Comparison of ENCODE assay signal across 21 mouse cellular contexts in the genomic region with DNA sequence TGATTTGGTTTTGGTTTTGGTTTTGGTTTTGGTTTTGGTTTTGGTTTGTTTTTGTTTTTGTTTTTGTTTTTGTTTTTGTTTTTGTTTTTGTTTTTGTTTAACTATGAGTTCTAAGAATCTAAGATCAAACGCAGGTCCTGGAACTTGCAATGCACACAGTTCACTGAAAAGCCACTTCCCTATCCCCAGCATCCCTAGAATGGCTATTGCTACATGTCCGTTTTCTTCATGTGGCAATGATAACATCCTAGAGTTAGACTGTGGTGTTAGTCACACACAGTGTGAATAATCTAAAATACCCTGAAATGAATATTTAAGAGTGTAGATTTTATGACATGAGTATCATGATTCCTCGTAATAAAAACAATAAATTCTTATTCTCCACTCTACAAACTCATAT.
DNase-seq lines count a peak whose midpoint lies in the region; ATAC-seq lines count a peak whose summit lies in the region.
"Had no signal": no experiment of that assay in that cellular context is flagged by ENCODE, and none has a peak within 500 bp of the region (broad histone marks: within the 10 kb centered on the region; RNA-seq: fewer than 3 reads in every experiment).

No protein-coding gene starts in this region.

- H3K4me2 ChIP-seq in intestine, embryonic 16.5 days (ENCODE audit: low read depth, low read length): no peak overlapping the region

- H3K4me1 ChIP-seq in intestine, embryonic 16.5 days (ENCODE audit: control insufficient read depth, insufficient read depth, low read length): no peaks in the 10 kb centered on the region

- DNase-seq in urinary bladder, postnatal 4 days (ENCODE audit: low spot score in 2 of 2): no peak
- no peak for DNase-seq in embryo, embryonic 10.5 days (ENCODE audit: low spot score)
- DNase-seq: adrenal gland, adult 2 months; adrenal gland, adult 8-10 months; adrenal gland, postnatal 10 days; adrenal gland, postnatal 14 days; adrenal gland, postnatal 25 days; adrenal gland, postnatal 36 days; B cell, adult 2 months; cerebellum, adult 11 months; cerebellum, adult 11-12 months; cerebellum, adult 18-20 months had no signal

- no peaks in the 10 kb centered on the region for H3K27me3 ChIP-seq in intestine, embryonic 16.5 days (replicated peaks; ENCODE audit: control insufficient read depth, insufficient read depth, low read length)
- H3K27me3 ChIP-seq: CH12.LX, Patski had no signal

- peak; percentile 84 for ATAC-seq in granulocyte monocyte progenitor cell, adult 5-6 weeks (replicated peaks; ENCODE audit: poor library complexity, severe bottlenecking)
- peak; percentile 72 for ATAC-seq in megakaryocyte, adult 5-6 weeks (ENCODE audit: poor library complexity, severe bottlenecking)
- ATAC-seq in megakaryocyte progenitor cell, adult 5-6 weeks (replicated peaks; ENCODE audit: poor library complexity): peak; percentile 83
- ATAC-seq in intestine, embryonic 16.5 days: no peak
- ATAC-seq: activated CD4-positive, CD25-positive, alpha-beta regulatory T cell, adult 4 months; CD4-positive, CD25-positive, alpha-beta regulatory T cell, adult 4 months; Patski had no signal

- H3K4me3 ChIP-seq in intestine, embryonic 16.5 days (ENCODE audit: low read length): no peak overlapping the region

- no peaks in the 10 kb centered on the region for H3K9me3 ChIP-seq in intestine, embryonic 16.5 days (ENCODE audit: control insufficient read depth, low read length)

- no peaks in the 10 kb centered on the region for H3K36me3 ChIP-seq in intestine, embryonic 16.5 days (ENCODE audit: control insufficient read depth, insufficient read depth, low read length)
- H3K36me3 ChIP-seq: G1E had no signal

- no peak overlapping the region for H3K27ac ChIP-seq in intestine, embryonic 16.5 days (ENCODE audit: low read length)

- 85% methylated on average over 3 of the region's 3 CpGs for WGBS in intestine, embryonic 16.5 days

- H3K9ac ChIP-seq in intestine, embryonic 16.5 days (ENCODE audit: low read depth, low read length): no peak overlapping the region
